Comparison of ENCODE assay signal across 8 mouse cellular contexts in the genomic region with DNA sequence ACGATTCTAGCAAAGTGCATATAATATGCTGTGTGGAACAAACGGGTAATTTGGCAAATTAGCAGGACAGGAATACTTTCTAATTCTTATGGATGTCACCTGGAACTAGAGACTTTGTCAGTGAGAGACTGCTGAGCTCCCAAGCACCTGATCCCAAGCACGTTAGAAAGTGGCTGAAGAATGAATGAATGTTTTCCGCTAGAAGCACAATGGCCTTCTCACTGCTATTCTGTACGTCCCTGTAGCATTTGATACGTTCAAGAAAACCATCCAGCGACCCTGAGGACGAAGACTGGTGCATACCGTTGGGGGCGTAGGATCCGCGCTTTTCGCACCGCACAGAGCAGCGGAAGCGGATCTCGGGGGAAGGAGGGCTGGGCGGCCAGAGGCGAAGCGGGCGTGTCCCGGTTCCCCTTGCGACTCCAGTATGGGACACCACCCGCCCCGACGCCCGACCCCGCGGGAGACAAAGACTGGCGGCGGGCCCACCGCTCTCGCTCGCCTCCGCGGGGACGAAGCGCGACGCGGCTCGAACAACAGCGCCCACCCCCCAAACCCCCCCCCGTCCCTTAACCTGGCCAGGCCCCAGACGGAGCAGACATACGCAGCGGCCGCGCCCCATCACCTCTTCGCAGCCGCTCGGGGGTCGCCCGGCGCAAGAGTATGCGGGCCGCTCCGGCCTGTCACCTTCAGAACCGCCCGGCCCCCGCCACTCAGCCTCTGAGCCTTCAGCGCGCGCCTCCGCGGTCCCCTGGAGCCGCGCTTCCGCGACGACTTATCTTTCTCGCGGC. TPM values are rescaled to one million over a fixed set of nuclear protein-coding genes. Genes with fewer than 3 reads are reported as not detected.
DNase-seq lines count a peak whose midpoint lies in the region; ATAC-seq and TF ChIP-seq lines count a peak whose summit lies in the region.

No protein-coding gene starts in this region.

- peak overlapping the region; percentile 36; the same call in 1 of the 2 replicates for H3K27ac ChIP-seq in kidney, adult 2 months (ENCODE audit: insufficient read depth, low read depth, low read length)
- peak overlapping the region; percentile 89 for H3K27ac ChIP-seq in liver, postnatal 0 days (ENCODE audit: low read depth)
- peak overlapping the region; percentile 2 for H3K27ac ChIP-seq in neural tube, embryonic 11.5 days (ENCODE audit: low read depth, low read length)
- no peak overlapping the region for H3K27ac ChIP-seq in thymus, adult 2 months (ENCODE audit: control insufficient read depth, insufficient read depth, low read length)

- peak; percentile 35 for ATAC-seq in liver, postnatal 0 days
- ATAC-seq in neural tube, embryonic 11.5 days (ENCODE audit: insufficient read depth, low FRiP score, low TSS enrichment): peak; percentile 76

- peak overlapping the region; percentile 62 for H3K4me3 ChIP-seq in kidney, adult 2 months (ENCODE audit: insufficient read depth, low read depth, low read length)
- H3K4me3 ChIP-seq in liver, postnatal 0 days (ENCODE audit: low read depth, low read length): peak overlapping the region; percentile 68
- peak overlapping the region; percentile 47 for H3K4me3 ChIP-seq in neural tube, embryonic 11.5 days (ENCODE audit: low read depth, low read length)
- peak overlapping the region; percentile 74 for H3K4me3 ChIP-seq in thymus, adult 2 months (ENCODE audit: control insufficient read depth, insufficient read depth, low read length)

- TF ChIP-seq EP300 in liver, postnatal 0 days (IDR thresholded peaks at IDR 0.05; ENCODE audit: low read depth): no peak

- no peak for TF ChIP-seq POLR2A in kidney, adult 2 months (IDR thresholded peaks at IDR 0.05; ENCODE audit: low read depth, low read length)
- TF ChIP-seq POLR2A in thymus, adult 2 months (IDR thresholded peaks at IDR 0.05; ENCODE audit: control insufficient read depth, extremely low read depth, insufficient read depth, low read length, poor library complexity): no peak

- peak overlapping the region; percentile 86 for H3K9ac ChIP-seq in liver, postnatal 0 days (replicated peaks)
- peak overlapping the region; percentile 83 for H3K9ac ChIP-seq in neural tube, embryonic 11.5 days (ENCODE audit: low read length)

- WGBS in kidney, adult 2 months: under 1% methylated on average over 71 of the region's 73 CpGs
- 1% methylated on average over 47 of the region's 73 CpGs for whole genome bisulfite sequencing in liver, postnatal 0 days (ENCODE audit: insufficient replicate concordance)
- 1% methylated on average over 52 of the region's 73 CpGs for WGBS in neural tube, embryonic 11.5 days
- WGBS in thymus, adult 2 months: under 1% methylated on average over 71 of the region's 73 CpGs

- H3K27me3 ChIP-seq in kidney, adult 2 months (replicated peaks; ENCODE audit: control insufficient read depth, insufficient read depth, low read length): no peaks in the 10 kb centered on the region
- H3K27me3 ChIP-seq in liver, postnatal 0 days (ENCODE audit: insufficient read depth, low read length): no peaks in the 10 kb centered on the region
- H3K27me3 ChIP-seq in neural tube, embryonic 11.5 days (ENCODE audit: control insufficient read depth, insufficient read depth, low read length): no peaks in the 10 kb centered on the region
- H3K27me3 ChIP-seq in thymus, adult 2 months (ENCODE audit: control insufficient read depth, insufficient read depth, low read length): no peaks in the 10 kb centered on the region

- no peaks in the 10 kb centered on the region for H3K9me3 ChIP-seq in liver, postnatal 0 days (ENCODE audit: low read length)
- no peaks in the 10 kb centered on the region for H3K9me3 ChIP-seq in neural tube, embryonic 11.5 days (ENCODE audit: control insufficient read depth, low read length)

- no peaks in the 10 kb centered on the region for H3K36me3 ChIP-seq in kidney, adult 2 months (ENCODE audit: control insufficient read depth, insufficient read depth, low read length)
- H3K36me3 ChIP-seq in liver, postnatal 0 days (replicated peaks; ENCODE audit: insufficient read depth, low read length): no peaks in the 10 kb centered on the region
- H3K36me3 ChIP-seq in neural tube, embryonic 11.5 days (ENCODE audit: control insufficient read depth, insufficient read depth, low read length): no peaks in the 10 kb centered on the region
- H3K36me3 ChIP-seq in thymus, adult 2 months (ENCODE audit: control insufficient read depth, insufficient read depth, low read length): no peaks in the 10 kb centered on the region

- peaks cover 33% of the 10 kb centered on the region for H3K4me1 ChIP-seq in kidney, adult 2 months (ENCODE audit: control insufficient read depth, insufficient read depth, low read length)
- peaks cover 50% of the 10 kb centered on the region for H3K4me1 ChIP-seq in liver, postnatal 0 days (ENCODE audit: insufficient read depth)
- peaks cover 11% of the 10 kb centered on the region for H3K4me1 ChIP-seq in neural tube, embryonic 11.5 days (ENCODE audit: control insufficient read depth, insufficient read depth, low read length)
- peaks cover 11% of the 10 kb centered on the region for H3K4me1 ChIP-seq in thymus, adult 2 months (replicated peaks; ENCODE audit: control insufficient read depth, insufficient read depth, low read length)

- DNase-seq in right cerebral cortex, adult 18-20 months: peak; percentile 40
- no peak for DNase-seq in right cerebral cortex, postnatal 36 days (ENCODE audit: low spot score in 2 of 2)
- peak; percentile 55 for DNase-seq in embryo, embryonic 10.5 days (ENCODE audit: low spot score)
- peak; percentile 56 to 58 for DNase-seq in heart, adult 18-20 months
- peak; percentile 24 for DNase-seq in kidney, adult 2 months
- DNase-seq in liver, postnatal 0 days: peak; percentile 69
- peak; percentile 57 for DNase-seq in neural tube, embryonic 11.5 days (ENCODE audit: low spot score)
- DNase-seq in thymus, adult 2 months: peak; percentile 61

- H3K4me2 ChIP-seq in liver, postnatal 0 days (ENCODE audit: low read depth, low read length): peak overlapping the region; percentile 74
- peak overlapping the region; percentile 66 for H3K4me2 ChIP-seq in neural tube, embryonic 11.5 days (ENCODE audit: low read depth)

- TF ChIP-seq CTCF in kidney, adult 2 months (conservative IDR thresholded peaks at IDR 0.05; ENCODE audit: insufficient read depth, insufficient read length, low read depth, low read length): no peak
- no peak for TF ChIP-seq CTCF in liver, postnatal 0 days (IDR thresholded peaks at IDR 0.05; ENCODE audit: low read depth)
- no peak for TF ChIP-seq CTCF in thymus, adult 2 months (IDR thresholded peaks at IDR 0.05; ENCODE audit: borderline replicate concordance, control insufficient read depth, extremely low read depth, insufficient read depth, low read length, poor library complexity)

RNA-seq across cellular contexts. Expression of a gene that starts 0.5 kb away (rescaled TPM):
- 10 to 100 TPM; 35.5 to 41.0 TPM for total RNA-seq in heart, adult 18-20 months (2021)
- 30.3 and 31.9 TPM in 2 replicates for polyA plus RNA-seq in kidney, adult 2 months (2012; rRNA removed)
- polyA plus RNA-seq in liver, postnatal 0 days (2015; fragmentation: Nextera tagmentation; extraction: Ambion mirVana): 9.3 and 10.1 TPM in 2 replicates
- polyA plus RNA-seq in neural tube, embryonic 11.5 days (2014; fragmentation: Nextera tagmentation; extraction: Ambion mirVana): 77.7 and 81.0 TPM in 2 replicates
- 87.2 and 91.4 TPM in 2 replicates for polyA plus RNA-seq in thymus, adult 2 months (2012; rRNA removed)

RNA-seq across cellular contexts. Expression of a gene that starts 22.9 kb away (rescaled TPM):
- 10 to 100 TPM; 17.0 to 24.2 TPM for total RNA-seq in heart, adult 18-20 months (2021)
- 0.77 TPM in 2 replicates for polyA plus RNA-seq in kidney, adult 2 months (2012; rRNA removed)
- polyA plus RNA-seq in liver, postnatal 0 days (2015; fragmentation: Nextera tagmentation; extraction: Ambion mirVana): 0.46 and 0.72 TPM in 2 replicates
- polyA plus RNA-seq in neural tube, embryonic 11.5 days (2014; fragmentation: Nextera tagmentation; extraction: Ambion mirVana): 1.2 and 1.9 TPM in 2 replicates
- polyA plus RNA-seq in thymus, adult 2 months (2012; rRNA removed): 0.31 and 0.32 TPM in 2 replicates

RNA-seq across cellular contexts. Expression of a gene that starts 22.9 kb away (rescaled TPM):
- 1 to 10 TPM; 4.6 to 5.0 TPM for total RNA-seq in heart, adult 18-20 months (2021)
- polyA plus RNA-seq in kidney, adult 2 months (2012; rRNA removed): 6.8 and 7.2 TPM in 2 replicates
- polyA plus RNA-seq in liver, postnatal 0 days (2015; fragmentation: Nextera tagmentation; extraction: Ambion mirVana): 2.1 and 2.2 TPM in 2 replicates
- 13.3 and 15.4 TPM in 2 replicates for polyA plus RNA-seq in neural tube, embryonic 11.5 days (2014; fragmentation: Nextera tagmentation; extraction: Ambion mirVana)
- polyA plus RNA-seq in thymus, adult 2 months (2012; rRNA removed): 7.2 and 9.5 TPM in 2 replicates

RNA-seq across cellular contexts. Expression of a gene that starts 54.3 kb away (rescaled TPM):
- total RNA-seq in heart, adult 18-20 months (2021): 10 to 100 TPM; 23.1 to 33.6 TPM
- 33.5 and 35.7 TPM in 2 replicates for polyA plus RNA-seq in kidney, adult 2 months (2012; rRNA removed)
- 9.2 and 11.2 TPM in 2 replicates for polyA plus RNA-seq in liver, postnatal 0 days (2015; fragmentation: Nextera tagmentation; extraction: Ambion mirVana)
- 78.6 and 81.6 TPM in 2 replicates for polyA plus RNA-seq in neural tube, embryonic 11.5 days (2014; fragmentation: Nextera tagmentation; extraction: Ambion mirVana)
- 146 and 176 TPM in 2 replicates for polyA plus RNA-seq in thymus, adult 2 months (2012; rRNA removed)

Comparison
In these comparisons a context has a peak if more than half of its experiments do, and no peak if none do; other contexts are left out.
1. DNase-seq: peak in right cerebral cortex, adult 18-20 months (single experiment), embryo, embryonic 10.5 days (single experiment), heart, adult 18-20 months (2 of 2), kidney, adult 2 months (single experiment), liver, postnatal 0 days (single experiment), neural tube, embryonic 11.5 days (single experiment) and thymus, adult 2 months (single experiment); none in right cerebral cortex, postnatal 36 days (0 of 2).
2. Peak in every context shown above with its lines, with median percentiles within 50 percentile points of each other: H3K4me3 ChIP-seq.